Mouse (Mus musculus) heart, embryonic 14.5 days (tissue): ENCODE data around the gene Ccdc12. TPM values are rescaled to one million over a fixed set of nuclear protein-coding genes. Genes with fewer than 3 reads are reported as not detected.

Experiments used
- ATAC-seq: fragments of 200-750 bp; cut with Nextera tagmentation; 2 replicates; pipeline ENCODE4 v1.8.0; 2017; ENCODE audit warnings: low read depth, moderate TSS enrichment; ENCODE audit not compliant: insufficient number of reproducible peaks, insufficient read depth, low FRiP score
- H3K27ac ChIP-seq, 2 experiments: fragments of 200-500 bp in 1 of 2; fragments of 300-500 bp in 1 of 2; sonication (generic) in 1 of 2; replicated peaks in 1 of 2; 2 replicates each; pipeline ENCODE4 v1.5.1; 2012 to 2014; ENCODE audit warnings: low read depth in 2 of 2, low read length in 2 of 2, control low read depth in 1 of 2, mild to moderate bottlenecking in 1 of 2, mixed read lengths in 1 of 2; ENCODE audit not compliant: control insufficient read depth in 1 of 2, insufficient read depth in 1 of 2
- H3K27me3 ChIP-seq: fragments of 300-500 bp; sonication (generic); 2 replicates; pipeline ENCODE4 v1.6.1; 2014; ENCODE audit warnings: mild to moderate bottlenecking, low read length, control low read depth; ENCODE audit not compliant: control insufficient read depth, insufficient read depth
- H3K36me3 ChIP-seq: fragments of 300-500 bp; sonication (generic); 2 replicates; pipeline ENCODE4 v1.6.1; 2014; ENCODE audit warnings: mild to moderate bottlenecking, control low read depth, low read length, mixed read lengths; ENCODE audit not compliant: control insufficient read depth, insufficient read depth
- H3K4me1 ChIP-seq, 2 experiments: fragments of 200-500 bp in 1 of 2; fragments of 300-500 bp in 1 of 2; sonication (generic) in 1 of 2; 2 replicates each; pipeline ENCODE4 v1.6.1; 2012 to 2014; ENCODE audit warnings: low read length in 2 of 2, control low read depth in 1 of 2, mixed read lengths in 1 of 2; ENCODE audit not compliant: control insufficient read depth in 2 of 2, insufficient read depth in 2 of 2
- H3K4me2 ChIP-seq: fragments of 300-500 bp; sonication (generic); 2 replicates; pipeline ENCODE4 v1.6.1; 2014; ENCODE audit warnings: mild to moderate bottlenecking, low read length
- H3K4me3 ChIP-seq, 2 experiments: fragments of 200-500 bp in 1 of 2; fragments of 300-500 bp in 1 of 2; sonication (generic) in 1 of 2; 2 replicates each; pipeline ENCODE4 v1.5.1; 2012 to 2014; ENCODE audit warnings: low read length in 2 of 2, mild to moderate bottlenecking in 2 of 2, control low read depth in 1 of 2, low read depth in 1 of 2, moderate library complexity in 1 of 2; ENCODE audit not compliant: control insufficient read depth in 1 of 2, insufficient read depth in 1 of 2
- H3K9ac ChIP-seq: fragments of 300-500 bp; sonication (generic); 2 replicates; pipeline ENCODE4 v1.6.1; 2014; ENCODE audit warnings: mild to moderate bottlenecking, low read length
- H3K9me3 ChIP-seq: fragments of 300-500 bp; sonication (generic); 2 replicates; pipeline ENCODE4 v1.6.1; 2016; ENCODE audit warnings: low read length, control low read depth; ENCODE audit not compliant: control insufficient read depth
- WGBS: fragments of 180-500 bp; shearing (Covaris S2); extraction: QIAGEN DNeasy Blood & Tissue Kit; methylation state at CpG from one replicate; pipeline ENCODE4 v1.1.7; 2014; 5-methylcytosine and 5-hydroxymethylcytosine counted together
- polyA plus RNA-seq: library from polyadenylated mRNA; unstranded; fragments of >200 nt; fragmentation: Nextera tagmentation; extraction: Ambion mirVana; gene quantifications from 2 replicates; pipeline ENCODE4 v1.2.1, GENCODE M21; 2014

Gene Ccdc12
- polyA plus RNA-seq, 1 experiment from 2014 or later, result 147 TPM

GRCm38 (mm10) chr9:110686472-110686871 lies 30.2 kb downstream of the Ccdc12 start:
- no peak overlapping the region for H3K4me3 ChIP-seq
- ATAC-seq, result no peak
- 0 out of 2 replicates have a peak, but pooled peaks cover 2% of the 10 kb centered on the region for H3K36me3 ChIP-seq
- WGBS, result 52% methylated on average over 3 of the region's 3 CpGs
- no peak overlapping the region for H3K27ac ChIP-seq
- H3K4me1 ChIP-seq, result peaks cover 46 to 53% of the 10 kb centered on the region in 2 experiments
- H3K9me3 ChIP-seq, result no peaks in the 10 kb centered on the region
- no peaks in the 10 kb centered on the region for H3K27me3 ChIP-seq
- no peak overlapping the region for H3K9ac ChIP-seq
- no peak overlapping the region for H3K4me2 ChIP-seq

- Histone ChIP-seq H3K4me2 (no peak overlapping the region), H3K27ac (no peak overlapping the region), H3K36me3 (0 out of 2 replicates have a peak, but pooled peaks cover 2% of the 10 kb centered on the region), H3K9me3 (no peaks in the 10 kb centered on the region), H3K4me3 (no peak overlapping the region), H3K27me3 (no peaks in the 10 kb centered on the region), H3K9ac (no peak overlapping the region), H3K4me1 (peaks cover 43 to 49% of the 10 kb centered on the region in 2 experiments)
- WGBS, result 67% methylated on average over 5 of the region's 5 CpGs
- ATAC-seq, result no peak
Observed at GRCm38 (mm10) chr9:110687061-110687460, 30.8 kb downstream of the Ccdc12 start.

GRCm38 (mm10) chr9:110687846-110688245 lies 31.5 kb downstream of the Ccdc12 start:
- Histone ChIP-seq H3K4me2 (no peak overlapping the region), H3K4me3 (no peak overlapping the region), H3K36me3 (peaks cover 7% of the 10 kb centered on the region; the same call in 1 of the 2 replicates), H3K9me3 (no peaks in the 10 kb centered on the region), H3K27ac (no peak overlapping the region), H3K4me1 (peaks cover 40 to 42% of the 10 kb centered on the region in 2 experiments), H3K27me3 (no peaks in the 10 kb centered on the region), H3K9ac (no peak overlapping the region)
- WGBS, result 91% methylated on average over 2 of the region's 2 CpGs
- ATAC-seq, result no peak

GRCm38 (mm10) chr9:110689261-110689779 lies 33.0 kb downstream of the Ccdc12 start:
- Histone ChIP-seq H3K4me1 (peaks cover 27% of the 10 kb centered on the region in 2 experiments), H3K27ac (no peak overlapping the region), H3K9ac (no peak overlapping the region), H3K4me2 (no peak overlapping the region), H3K27me3 (no peaks in the 10 kb centered on the region), H3K9me3 (no peaks in the 10 kb centered on the region), H3K4me3 (no peak overlapping the region), H3K36me3 (peaks cover 15% of the 10 kb centered on the region; the same call in 1 of the 2 replicates)
- ATAC-seq, result no peak
- 90% methylated on average over 8 of the region's 8 CpGs for WGBS

- H3K4me3 ChIP-seq, result no peak overlapping the region
- peaks cover 4 to 16% of the 10 kb centered on the region in 2 experiments; a peak in 3 of 4 replicates for H3K4me1 ChIP-seq
- no peak overlapping the region for H3K4me2 ChIP-seq
- H3K27ac ChIP-seq, result no peak overlapping the region
- H3K27me3 ChIP-seq, result no peaks in the 10 kb centered on the region
- no peak overlapping the region; the same call in 1 of the 2 replicates for H3K9ac ChIP-seq
- H3K36me3 ChIP-seq, result peaks cover 32% of the 10 kb centered on the region
- WGBS, result 57% methylated on average over 4 of the region's 4 CpGs
- H3K9me3 ChIP-seq, result no peaks in the 10 kb centered on the region
- ATAC-seq, result no peak
Observed at GRCm38 (mm10) chr9:110695165-110695755, 39.0 kb downstream of the Ccdc12 start.

- Histone ChIP-seq H3K4me3 (no peak overlapping the region), H3K4me1 (peaks cover 4 to 16% of the 10 kb centered on the region in 2 experiments; a peak in 3 of 4 replicates), H3K27me3 (no peaks in the 10 kb centered on the region), H3K9me3 (no peaks in the 10 kb centered on the region), H3K27ac (no peak overlapping the region), H3K4me2 (no peak overlapping the region), H3K9ac (no peak overlapping the region), H3K36me3 (peaks cover 37% of the 10 kb centered on the region)
- WGBS, result 89% methylated on average over 5 of the region's 5 CpGs
- ATAC-seq, result no peak
Observed at GRCm38 (mm10) chr9:110696427-110696826, 40.1 kb downstream of the Ccdc12 start.

- no peak overlapping the region for H3K27ac ChIP-seq
- WGBS, result 81% methylated on average over 3 of the region's 3 CpGs
- H3K4me2 ChIP-seq, result no peak overlapping the region
- no peaks in the 10 kb centered on the region for H3K27me3 ChIP-seq
- H3K9ac ChIP-seq, result 0 out of 2 replicates have a peak overlapping the region, but pooled peaks have one; percentile 16
- H3K9me3 ChIP-seq, result no peaks in the 10 kb centered on the region
- ATAC-seq, result no peak
- H3K36me3 ChIP-seq, result peaks cover 36% of the 10 kb centered on the region
- peaks cover 6 to 21% of the 10 kb centered on the region in 2 experiments; a peak in 3 of 4 replicates for H3K4me1 ChIP-seq
- H3K4me3 ChIP-seq, result no peak overlapping the region
Observed at GRCm38 (mm10) chr9:110697465-110697864, 41.2 kb downstream of the Ccdc12 start.
